Comparison of ENCODE assay signal across 23 mouse cellular contexts in genomic region chr12:33168491-33168890, GRCm38 (mm10).
"Had no signal": no experiment of that assay in that cellular context is flagged by ENCODE, and none has a peak within 500 bp of the region (broad histone marks: within the 10 kb centered on the region; RNA-seq: fewer than 3 reads in every experiment).

No protein-coding gene starts in this region.

- H3K27me3 ChIP-seq: heart, embryonic 12.5 days; hindbrain, embryonic 13.5 days; hindbrain, embryonic 15.5 days; kidney, embryonic 15.5 days; limb, embryonic 13.5 days; limb, embryonic 15.5 days; liver, embryonic 12.5 days had no signal

- H3K27ac ChIP-seq: heart, embryonic 10.5 days; hindbrain, embryonic 13.5 days; hindbrain, embryonic 15.5 days; kidney, embryonic 15.5 days; kidney, postnatal 0 days; limb, embryonic 13.5 days; limb, embryonic 15.5 days; liver, embryonic 12.5 days had no signal

- H3K9me3 ChIP-seq: heart, embryonic 10.5 days; heart, embryonic 12.5 days; hindbrain, embryonic 13.5 days; hindbrain, embryonic 15.5 days; kidney, embryonic 15.5 days; limb, embryonic 13.5 days; limb, embryonic 15.5 days; liver, embryonic 12.5 days had no signal

- ATAC-seq: intestine, embryonic 16.5 days; liver, embryonic 12.5 days had no signal

- H3K9ac ChIP-seq: heart, embryonic 12.5 days; hindbrain, embryonic 13.5 days; hindbrain, embryonic 15.5 days; kidney, embryonic 15.5 days; limb, embryonic 13.5 days; limb, embryonic 15.5 days; liver, embryonic 12.5 days had no signal

- H3K4me1 ChIP-seq: hindbrain, embryonic 15.5 days; limb, embryonic 15.5 days had no signal

- DNase-seq: gastrocnemius, postnatal 14 days; gastrocnemius, postnatal 36 days; heart, adult 18-20 months; heart, postnatal 14 days; heart, postnatal 36 days; kidney, adult 11 months; kidney, adult 2 months; kidney, adult 9 months; kidney, postnatal 14 days; kidney, postnatal 36 days; layer of hippocampus, adult 9-11 months; layer of hippocampus, postnatal 36 days; left cerebral cortex, postnatal 4 days had no signal

- H3K36me3 ChIP-seq: heart, embryonic 12.5 days; hindbrain, embryonic 15.5 days; kidney, embryonic 15.5 days; limb, embryonic 15.5 days had no signal

- H3K4me3 ChIP-seq: heart, embryonic 10.5 days; heart, embryonic 12.5 days; hindbrain, embryonic 13.5 days; hindbrain, embryonic 15.5 days; kidney, embryonic 15.5 days; limb, embryonic 13.5 days; limb, embryonic 15.5 days; liver, embryonic 12.5 days had no signal

- H3K4me2 ChIP-seq: heart, embryonic 12.5 days; hindbrain, embryonic 13.5 days; hindbrain, embryonic 15.5 days; kidney, embryonic 15.5 days; limb, embryonic 13.5 days; limb, embryonic 15.5 days; liver, embryonic 12.5 days had no signal
